Mouse (Mus musculus): ENCODE results near the gene Mtmr3. TPM values are rescaled to one million over a fixed set of nuclear protein-coding genes. Genes with fewer than 3 reads are reported as not detected.

The Mtmr3 gene
- polyA plus RNA-seq, 1 experiment from 2014 or later = 32.5 TPM

DNA sequence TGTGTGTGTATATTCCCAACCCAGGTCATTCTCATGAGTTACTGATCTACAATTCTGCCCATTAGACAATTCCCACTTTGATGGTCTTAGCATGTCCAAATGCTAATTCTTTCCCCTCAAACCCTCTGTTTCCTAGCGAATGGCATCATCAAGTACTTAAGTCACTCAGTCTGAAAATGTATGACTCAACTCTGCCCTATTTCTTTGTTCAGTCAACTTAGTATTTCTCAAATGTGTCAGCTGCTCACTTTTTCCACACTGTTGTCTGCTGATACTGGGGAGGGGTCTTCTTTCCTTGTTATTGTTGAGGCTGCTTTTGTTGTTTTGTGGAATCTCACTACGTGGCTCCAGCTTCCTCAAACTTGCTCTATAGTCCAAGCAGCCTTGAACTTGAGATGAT lies 156.5 kb downstream of the Mtmr3 start:
- Histone ChIP-seq H3K27ac (replicated peaks) (no peak overlapping the region), H3K4me1 (replicated peaks) (peaks cover 8% of the 10 kb centered on the region; the same call in 1 of the 2 replicates), H3K9me3 (replicated peaks) (no peaks in the 10 kb centered on the region), H3K36me3 (replicated peaks) (no peaks in the 10 kb centered on the region), H3K4me2 (no peak overlapping the region), H3K4me3 (replicated peaks) (no peak overlapping the region), H3K9ac (no peak overlapping the region), H3K27me3 (no peaks in the 10 kb centered on the region)
- no peak for ATAC-seq (ENCODE audit: insufficient read depth)
- WGBS (ENCODE audit: insufficient replicate concordance) = 37% methylated on average over 2 of the region's 2 CpGs

DNA sequence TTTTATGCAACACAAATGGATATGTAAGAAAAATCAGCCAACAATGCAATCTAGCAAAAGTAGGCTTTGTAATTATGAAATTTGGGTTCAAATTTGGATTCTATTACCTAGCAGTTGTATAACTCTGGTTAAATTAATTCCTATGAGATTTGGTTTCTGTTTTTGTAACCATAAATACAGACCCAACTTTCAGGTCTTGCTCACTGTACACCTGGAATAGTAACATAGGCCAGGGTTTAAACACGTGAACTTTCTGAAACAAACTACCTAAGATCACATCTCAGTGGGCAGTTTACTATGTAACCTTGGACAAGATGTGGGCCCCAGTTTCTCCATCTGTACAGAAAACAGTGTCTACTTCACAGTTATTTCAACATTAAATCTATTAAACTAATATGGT lies 157.3 kb downstream of the Mtmr3 start:
- Histone ChIP-seq H3K9me3 (replicated peaks) (no peaks in the 10 kb centered on the region), H3K4me3 (replicated peaks) (no peak overlapping the region), H3K9ac (no peak overlapping the region), H3K36me3 (replicated peaks) (no peaks in the 10 kb centered on the region), H3K4me1 (replicated peaks) (peaks cover 8% of the 10 kb centered on the region; the same call in 1 of the 2 replicates), H3K4me2 (no peak overlapping the region), H3K27ac (replicated peaks) (no peak overlapping the region), H3K27me3 (no peaks in the 10 kb centered on the region)
- no peak for ATAC-seq (ENCODE audit: insufficient read depth)
- 75% methylated on average over 1 of the region's 1 CpGs for WGBS (ENCODE audit: insufficient replicate concordance)

DNA sequence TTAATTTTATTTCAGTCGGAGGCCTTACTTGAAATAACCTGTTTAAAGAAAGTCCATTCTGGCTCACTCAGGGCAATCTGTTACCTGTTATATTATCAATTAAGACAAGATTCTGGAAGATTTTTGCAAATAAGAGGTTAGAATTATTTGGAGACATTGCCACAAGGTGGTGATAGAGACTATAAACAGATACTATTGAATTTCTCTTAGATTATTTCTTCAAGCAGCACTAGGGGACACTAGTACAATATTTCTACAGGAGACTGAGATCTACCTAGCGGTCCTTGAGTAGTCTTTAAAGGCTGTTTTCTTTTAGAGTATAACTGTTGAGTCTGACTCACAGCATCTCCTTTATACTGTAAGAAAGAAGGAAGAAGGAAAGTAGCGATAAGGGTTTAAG lies 158.0 kb downstream of the Mtmr3 start:
- H3K9me3 ChIP-seq (replicated peaks) = no peaks in the 10 kb centered on the region
- H3K4me2 ChIP-seq = no peak overlapping the region
- no peaks in the 10 kb centered on the region for H3K36me3 ChIP-seq (replicated peaks)
- 68% methylated on average over 3 of the region's 3 CpGs for WGBS (ENCODE audit: insufficient replicate concordance)
- ATAC-seq (ENCODE audit: insufficient read depth) = no peak
- H3K4me1 ChIP-seq (replicated peaks) = peaks cover 8% of the 10 kb centered on the region; the same call in 1 of the 2 replicates
- H3K9ac ChIP-seq = no peak overlapping the region
- H3K27me3 ChIP-seq = no peaks in the 10 kb centered on the region
- no peak overlapping the region for H3K27ac ChIP-seq (replicated peaks)
- H3K4me3 ChIP-seq (replicated peaks) = no peak overlapping the region

DNA sequence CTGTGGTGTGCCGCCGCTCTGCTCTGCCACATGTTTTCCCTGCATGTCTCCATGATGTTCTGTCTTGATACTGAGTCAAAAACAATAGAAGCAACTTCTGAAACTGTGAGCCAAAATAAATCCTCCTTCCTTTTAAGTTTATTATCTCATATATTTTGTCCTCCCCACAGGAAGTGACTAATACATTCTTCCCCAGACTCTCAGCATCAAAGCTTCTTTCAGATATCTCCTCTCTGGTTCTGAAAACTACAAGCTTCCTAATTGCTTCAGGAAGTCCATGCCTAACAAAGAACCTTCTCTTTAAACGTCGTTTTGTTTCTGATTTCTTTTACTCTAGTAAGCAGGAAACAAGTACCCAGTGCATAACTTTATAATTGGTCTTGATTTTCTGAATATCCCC lies 160.2 kb downstream of the Mtmr3 start:
- Histone ChIP-seq H3K27ac (replicated peaks) (no peak overlapping the region), H3K4me2 (no peak overlapping the region), H3K9ac (no peak overlapping the region), H3K4me3 (replicated peaks) (no peak overlapping the region), H3K9me3 (replicated peaks) (no peaks in the 10 kb centered on the region), H3K27me3 (no peaks in the 10 kb centered on the region), H3K36me3 (replicated peaks) (no peaks in the 10 kb centered on the region), H3K4me1 (replicated peaks) (0 out of 2 replicates have a peak, but pooled peaks cover 3% of the 10 kb centered on the region)
- 54% methylated on average over 4 of the region's 4 CpGs for WGBS (ENCODE audit: insufficient replicate concordance)
- no peak for ATAC-seq (ENCODE audit: insufficient read depth)

Other genes with a start within 250 kb of the Mtmr3 start
- gene Hormad2, start 153.8 kb downstream of the Mtmr3 start, polyA plus RNA-seq (2015; fragmentation: Nextera tagmentation; extraction: Ambion mirVana) = 0.18 and 0.20 TPM in 2 replicates
- gene Gm11032, start 25.2 kb upstream of the Mtmr3 start, polyA plus RNA-seq (2015; fragmentation: Nextera tagmentation; extraction: Ambion mirVana) = not detected in 2 replicates
- gene Ascc2, start 42.9 kb upstream of the Mtmr3 start, polyA plus RNA-seq (2015; fragmentation: Nextera tagmentation; extraction: Ambion mirVana) = 17.9 and 18.4 TPM in 2 replicates
- gene Uqcr10, start 109.5 kb upstream of the Mtmr3 start, polyA plus RNA-seq (2015; fragmentation: Nextera tagmentation; extraction: Ambion mirVana) = 535 and 580 TPM in 2 replicates
- 22.4 and 22.5 TPM in 2 replicates for gene Zmat5, start 109.8 kb upstream of the Mtmr3 start, polyA plus RNA-seq (2015; fragmentation: Nextera tagmentation; extraction: Ambion mirVana)
- 0.07 TPM in 1 of 2 replicates, not detected in the other for gene Cabp7, start 151.9 kb upstream of the Mtmr3 start, polyA plus RNA-seq (2015; fragmentation: Nextera tagmentation; extraction: Ambion mirVana)

Measured in liver, embryonic 15.5 days (tissue).